Mouse (Mus musculus) heart, postnatal 0 days (tissue): ENCODE results near the gene Slc35f2. TPM values are rescaled to one million over a fixed set of nuclear protein-coding genes. Genes with fewer than 3 reads are reported as not detected.

Source experiments
- ATAC-seq: fragments of 200-750 bp; cut with Nextera tagmentation; 2 replicates; pipeline ENCODE4 v1.8.0; 2017; ENCODE audit warnings: low read depth, moderate number of reproducible peaks, moderate library complexity; ENCODE audit not compliant: insufficient read depth
- DNase-seq: peaks from one replicate; pipeline ENCODE4 v3.0.0-alpha.2; 2016; ENCODE audit warnings: low spot score
- H3K27ac ChIP-seq: fragments of 300-500 bp; sonication (generic); 2 replicates; pipeline ENCODE4 v1.5.1; 2014; ENCODE audit warnings: low read depth, mild to moderate bottlenecking
- H3K27me3 ChIP-seq: fragments of 300-500 bp; sonication (generic); 2 replicates; pipeline ENCODE4 v1.6.1; 2014; ENCODE audit warnings: low read length, mixed read lengths; ENCODE audit not compliant: control insufficient read depth, insufficient read depth
- H3K36me3 ChIP-seq: fragments of 300-500 bp; sonication (generic); replicated peaks from 2 replicates; pipeline ENCODE4 v1.6.1; 2014; ENCODE audit warnings: low read length, mixed read lengths; ENCODE audit not compliant: control insufficient read depth, insufficient read depth
- H3K4me1 ChIP-seq: fragments of 300-500 bp; sonication (generic); 2 replicates; pipeline ENCODE4 v1.6.1; 2014; ENCODE audit warnings: antibody characterized with exemption; ENCODE audit not compliant: control insufficient read depth, insufficient read depth
- H3K4me2 ChIP-seq: fragments of 300-500 bp; sonication (generic); 2 replicates; pipeline ENCODE4 v1.6.1; 2014; ENCODE audit warnings: low read depth, mild to moderate bottlenecking, low read length, moderate library complexity
- H3K4me3 ChIP-seq: fragments of 300-500 bp; sonication (generic); 2 replicates; pipeline ENCODE4 v1.5.1; 2014; ENCODE audit warnings: low read depth, low read length
- H3K9ac ChIP-seq: fragments of 300-500 bp; sonication (generic); replicated peaks from 2 replicates; pipeline ENCODE4 v1.6.1; 2014; ENCODE audit warnings: low read depth, low read length, mixed read lengths
- H3K9me3 ChIP-seq: fragments of 300-500 bp; sonication (generic); replicated peaks from 2 replicates; pipeline ENCODE4 v1.6.1; 2016; ENCODE audit warnings: low read length; ENCODE audit not compliant: control insufficient read depth
- CTCF ChIP-seq: IDR thresholded peaks from 2 replicates; pipeline ENCODE4 v1.5.1; 2016; ENCODE audit warnings: antibody characterized with exemption, control low read depth, low read depth
- EP300 ChIP-seq: IDR thresholded peaks from 2 replicates; pipeline ENCODE4 v1.6.1; 2016; ENCODE audit warnings: antibody characterized with exemption, low read depth
- WGBS: fragments of 180-500 bp; shearing (Covaris S2); extraction: QIAGEN DNeasy Blood & Tissue Kit; methylation state at CpG from one replicate; pipeline ENCODE4 v1.1.7; 2014; 5-methylcytosine and 5-hydroxymethylcytosine counted together
- polyA plus RNA-seq: library from polyadenylated mRNA; unstranded; fragments of >200 nt; fragmentation: Nextera tagmentation; extraction: Ambion mirVana; gene quantifications from 2 replicates; pipeline ENCODE4 v1.2.1, GENCODE M21; 2015
- total RNA-seq: library from RNA; depleted of rRNA; stranded (reverse); fragments of >200 nt; gene quantifications from 2 replicates; pipeline ENCODE4 v1.2.3, GENCODE M21; 2014; ENCODE audit warnings: low replicate concordance

Slc35f2 gene
- total and polyA plus RNA-seq, 2 experiments from 2014 or later = 0.10 TPM; not detected in 1

DNA sequence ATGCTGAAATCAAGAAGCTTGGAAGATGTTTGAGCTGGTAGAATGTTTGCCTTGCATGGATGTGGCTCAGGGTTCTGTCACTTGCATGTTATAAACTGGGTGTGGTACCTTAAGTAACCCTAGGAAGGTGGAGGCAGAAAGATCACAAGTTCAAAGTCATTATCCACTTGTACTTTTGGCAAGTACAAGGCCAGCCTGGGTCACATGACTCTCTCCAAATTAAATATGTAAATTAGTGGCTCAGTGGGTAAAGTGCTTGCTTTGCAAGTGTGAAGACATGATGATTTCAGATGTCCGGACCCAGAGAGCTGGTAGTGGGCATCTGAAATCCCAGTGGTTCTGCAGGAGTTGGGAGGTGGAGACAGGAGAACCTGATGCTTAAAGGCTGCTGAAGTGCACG is 25.8 kb downstream of the Slc35f2 start:
- Histone ChIP-seq H3K27ac (no peak overlapping the region), H3K9me3 (no peaks in the 10 kb centered on the region), H3K9ac (no peak overlapping the region), H3K36me3 (no peaks in the 10 kb centered on the region), H3K27me3 (no peaks in the 10 kb centered on the region), H3K4me3 (no peak overlapping the region), H3K4me2 (no peak overlapping the region), H3K4me1 (no peaks in the 10 kb centered on the region)
- no peak for TF ChIP-seq EP300
- TF ChIP-seq CTCF = no peak
- 74% methylated on average over 2 of the region's 2 CpGs for WGBS
- ATAC-seq (no peak), DNase-seq (no peak)

DNA sequence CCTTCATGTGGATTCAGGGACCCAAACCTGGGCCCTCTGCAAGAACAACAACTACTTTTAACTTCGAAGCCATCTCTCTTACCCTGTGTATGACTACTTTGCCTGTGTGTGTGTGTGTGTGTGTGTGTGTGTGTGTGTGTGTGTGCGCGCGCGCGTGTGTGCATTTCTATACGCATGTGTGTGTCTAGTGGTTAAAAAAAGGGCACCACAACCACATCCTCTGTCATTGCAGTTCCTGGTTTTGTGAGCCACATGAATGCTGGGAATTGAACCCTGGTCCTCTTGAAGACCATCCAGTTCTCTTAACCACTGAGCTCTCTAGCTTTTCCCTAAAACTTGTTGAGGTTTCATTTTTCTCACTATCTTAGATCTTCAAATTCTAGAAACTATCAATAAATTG is 31.6 kb downstream of the Slc35f2 start:
- WGBS = 92% methylated on average over 7 of the region's 7 CpGs
- H3K27ac ChIP-seq = no peak overlapping the region

GRCm38 (mm10) chr9:53806496-53807086 is 35.3 kb downstream of the Slc35f2 start:
- no peak overlapping the region for H3K9ac ChIP-seq
- ATAC-seq (no peak), DNase-seq (no peak)
- TF ChIP-seq EP300 (no peak), CTCF (no peak)
- no peak overlapping the region for H3K4me3 ChIP-seq
- no peak overlapping the region for H3K27ac ChIP-seq
- no peak overlapping the region for H3K4me2 ChIP-seq
- 15% methylated on average over 7 of the region's 7 CpGs for WGBS
- H3K27me3 ChIP-seq = no peaks in the 10 kb centered on the region
- no peaks in the 10 kb centered on the region for H3K36me3 ChIP-seq
- no peaks in the 10 kb centered on the region for H3K9me3 ChIP-seq
- H3K4me1 ChIP-seq = no peaks in the 10 kb centered on the region

More for the DNA sequence above, 31.6 kb downstream of the Slc35f2 start:
- Histone ChIP-seq H3K9me3 (no peaks in the 10 kb centered on the region), H3K4me2 (no peak overlapping the region), H3K36me3 (no peaks in the 10 kb centered on the region), H3K9ac (no peak overlapping the region), H3K4me1 (no peaks in the 10 kb centered on the region), H3K4me3 (no peak overlapping the region), H3K27me3 (no peaks in the 10 kb centered on the region)
- ATAC-seq (no peak), DNase-seq (no peak)
- TF ChIP-seq EP300 = no peak
- TF ChIP-seq CTCF = no peak

DNA sequence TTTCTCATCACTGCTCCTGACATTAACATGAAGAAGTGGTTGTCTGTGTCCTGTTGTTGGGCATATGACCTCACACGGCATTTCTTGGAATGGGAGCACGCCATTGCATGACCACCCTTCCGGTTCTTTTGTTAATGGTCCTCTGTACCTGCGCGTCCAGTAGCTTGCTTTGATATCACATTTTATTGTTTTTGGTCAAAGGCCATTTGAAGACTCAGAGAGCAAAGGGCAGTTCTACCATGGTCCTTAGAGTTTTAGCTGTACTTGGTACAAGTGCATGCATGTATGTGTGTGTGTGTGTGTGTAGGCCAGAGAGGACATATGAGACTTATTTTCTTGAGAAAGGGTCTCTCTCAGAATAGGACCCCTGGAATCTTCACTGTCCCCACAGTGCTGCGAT is 42.1 kb downstream of the Slc35f2 start:
- no peaks in the 10 kb centered on the region for H3K36me3 ChIP-seq
- DNase-seq (no peak), ATAC-seq (no peak)
- H3K4me3 ChIP-seq = no peak overlapping the region
- no peak overlapping the region for H3K4me2 ChIP-seq
- TF ChIP-seq EP300 (no peak), CTCF (no peak)
- no peaks in the 10 kb centered on the region for H3K27me3 ChIP-seq
- H3K9ac ChIP-seq = no peak overlapping the region
- H3K9me3 ChIP-seq = no peaks in the 10 kb centered on the region
- H3K27ac ChIP-seq = no peak overlapping the region
- WGBS = 92% methylated on average over 6 of the region's 6 CpGs
- H3K4me1 ChIP-seq = no peaks in the 10 kb centered on the region

DNA sequence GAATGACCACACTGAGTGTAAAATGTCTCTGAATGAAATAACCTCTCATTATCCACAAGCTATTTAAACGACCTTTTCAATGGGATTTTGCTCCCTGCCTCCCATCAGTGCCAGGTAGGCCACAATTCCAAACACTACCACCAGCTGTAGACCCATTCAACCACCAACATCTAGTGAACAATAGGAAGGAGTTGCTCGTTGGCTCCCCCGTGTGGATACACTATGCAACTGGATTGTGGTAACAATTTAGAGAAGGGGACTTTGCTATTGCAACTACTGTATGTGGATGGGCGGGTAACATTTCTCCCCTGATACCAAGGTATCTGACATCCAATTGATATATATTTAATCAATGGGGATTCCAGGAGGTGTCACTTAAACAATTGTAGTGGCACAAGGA is 47.4 kb downstream of the Slc35f2 start:
- H3K4me2 ChIP-seq = no peak overlapping the region
- H3K36me3 ChIP-seq = no peaks in the 10 kb centered on the region
- no peaks in the 10 kb centered on the region for H3K27me3 ChIP-seq
- ATAC-seq (no peak), DNase-seq (no peak)
- no peak overlapping the region for H3K9ac ChIP-seq
- H3K27ac ChIP-seq = no peak overlapping the region
- 21% methylated on average over 4 of the region's 4 CpGs for WGBS
- TF ChIP-seq CTCF = peak; percentile 78
- TF ChIP-seq EP300 = no peak
- H3K4me3 ChIP-seq = no peak overlapping the region
- H3K9me3 ChIP-seq = no peaks in the 10 kb centered on the region
- H3K4me1 ChIP-seq = no peaks in the 10 kb centered on the region

- Histone ChIP-seq H3K4me2 (peak overlapping the region; percentile 23; the same call in 1 of the 2 replicates), H3K36me3 (no peaks in the 10 kb centered on the region), H3K4me1 (0 out of 2 replicates have a peak, but pooled peaks cover 11% of the 10 kb centered on the region), H3K4me3 (no peak overlapping the region), H3K9me3 (no peaks in the 10 kb centered on the region), H3K9ac (no peak overlapping the region), H3K27me3 (0 out of 2 replicates have a peak, but pooled peaks cover 7% of the 10 kb centered on the region), H3K27ac (no peak overlapping the region)
- 2% methylated on average over 9 of the region's 9 CpGs for WGBS
- ATAC-seq (peak; percentile 24; the same call in 1 of the 2 replicates), DNase-seq (peak; percentile 24)
- TF ChIP-seq EP300 (no peak), CTCF (peak; percentile 72)
Measured at GRCm38 (mm10) chr9:53825318-53825717, 54.0 kb downstream of the Slc35f2 start.
